Mouse (Mus musculus): Measurements from ENCODE around the gene Crim1.

Crim1 gene

GRCm38 (mm10) chr17:78326381-78326780 lies 126.3 kb downstream of the Crim1 start:
- no peak for DNase-seq (ENCODE audit: low read depth, low spot score)

DNA sequence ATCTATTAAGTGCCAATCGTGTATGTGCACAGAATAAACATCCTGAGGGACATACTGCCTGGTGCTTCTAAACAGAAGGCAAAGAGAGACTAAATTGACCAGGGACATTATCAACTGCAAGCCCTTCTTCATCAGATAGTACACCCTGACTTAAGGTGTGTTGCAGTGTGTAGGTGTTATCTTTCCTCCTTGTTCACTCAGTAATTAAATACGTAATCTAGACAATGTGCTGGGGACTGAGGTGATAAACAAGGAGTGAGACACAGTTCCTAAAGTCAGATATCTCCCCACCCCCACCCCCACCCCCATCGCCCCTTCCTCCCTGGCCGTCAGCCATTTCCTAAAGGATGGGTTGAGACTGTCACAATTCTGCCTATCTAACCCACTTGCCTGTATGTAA lies 127.1 kb downstream of the Crim1 start:
- DNase-seq (ENCODE audit: low read depth, low spot score), result no peak

- DNase-seq (ENCODE audit: low read depth, low spot score), result peak; percentile 23
Observed at GRCm38 (mm10) chr17:78328287-78328686, 128.2 kb downstream of the Crim1 start.

GRCm38 (mm10) chr17:78331438-78331837 lies 131.4 kb downstream of the Crim1 start:
- DNase-seq (ENCODE audit: low read depth, low spot score), result no peak

DNA sequence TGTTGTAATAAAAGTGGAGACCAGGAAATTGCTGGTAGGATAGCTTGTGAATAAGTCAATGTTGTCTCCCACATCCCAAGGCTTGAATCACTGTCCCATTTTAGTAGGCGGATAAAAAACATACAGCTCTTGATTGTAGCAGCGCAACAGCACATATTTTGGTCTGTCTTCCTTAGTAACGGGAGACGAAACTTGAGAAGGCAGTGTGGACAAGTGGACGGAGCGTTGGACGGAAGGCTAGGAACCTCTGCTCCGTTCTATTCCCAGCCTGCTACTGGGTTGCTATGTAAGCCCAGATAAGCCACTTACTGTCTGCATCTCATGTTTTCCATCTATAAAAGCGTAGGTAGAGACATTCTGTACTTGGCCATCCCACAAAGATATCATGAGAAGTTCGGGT lies 133.2 kb downstream of the Crim1 start:
- DNase-seq (ENCODE audit: low read depth, low spot score), result no peak

DNA sequence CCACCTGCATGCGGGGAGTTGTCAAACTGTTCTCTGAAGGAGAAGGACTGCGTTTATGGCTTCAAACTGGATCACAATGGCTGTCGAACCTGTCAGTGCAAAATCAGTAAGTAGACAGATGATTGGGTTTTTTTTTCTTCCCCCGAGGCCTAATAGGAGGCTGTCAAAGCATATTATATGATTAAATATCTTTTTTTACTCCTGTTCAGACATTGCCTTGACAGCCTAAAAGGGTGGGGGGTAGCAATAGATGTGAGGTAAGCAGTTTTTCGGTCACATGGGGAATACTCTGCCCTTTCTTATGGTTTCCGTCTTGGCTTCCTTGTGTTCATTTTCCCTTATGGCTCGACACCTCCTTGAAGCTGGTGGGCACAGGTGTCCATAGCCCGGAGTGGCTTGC lies 135.2 kb downstream of the Crim1 start:
- no peak for DNase-seq (ENCODE audit: low read depth, low spot score)

- no peak for DNase-seq (ENCODE audit: low read depth, low spot score)
Observed at GRCm38 (mm10) chr17:78343688-78344087, 143.6 kb downstream of the Crim1 start.

DNA sequence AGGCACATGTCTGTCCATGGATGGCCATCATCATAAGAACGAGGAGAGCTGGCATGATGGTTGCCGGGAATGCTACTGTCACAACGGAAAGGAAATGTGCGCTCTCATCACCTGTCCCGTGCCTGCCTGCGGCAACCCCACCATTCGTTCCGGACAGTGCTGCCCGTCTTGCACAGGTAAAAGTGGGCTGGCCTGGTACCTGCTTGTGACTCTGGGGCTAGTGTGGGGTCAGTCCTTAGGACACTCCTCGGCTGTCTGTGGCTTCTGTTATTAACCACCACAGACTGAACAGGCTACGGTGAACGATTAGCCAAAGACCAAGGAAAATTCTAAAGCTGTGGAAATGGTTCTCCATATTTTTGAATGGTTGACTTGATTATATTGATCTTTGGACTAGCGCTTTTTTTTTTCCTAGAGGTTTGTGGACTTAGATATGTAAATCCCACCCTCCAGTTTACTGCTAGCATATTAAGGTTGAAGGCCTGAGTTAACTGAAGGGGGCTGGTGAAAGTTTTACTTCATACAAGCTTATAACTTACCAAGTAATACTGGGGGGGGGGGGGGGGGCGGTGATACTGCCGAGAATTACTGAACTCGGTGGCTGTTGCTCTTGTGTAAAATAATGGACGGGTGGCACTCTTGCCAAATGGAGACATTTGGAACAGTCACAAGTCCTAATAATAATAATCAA lies 147.2 kb downstream of the Crim1 start:
- no peak for DNase-seq (ENCODE audit: low read depth, low spot score)

GRCm38 (mm10) chr17:78351676-78352499 lies 151.8 kb downstream of the Crim1 start:
- no peak for DNase-seq (ENCODE audit: low read depth, low spot score)

DNA sequence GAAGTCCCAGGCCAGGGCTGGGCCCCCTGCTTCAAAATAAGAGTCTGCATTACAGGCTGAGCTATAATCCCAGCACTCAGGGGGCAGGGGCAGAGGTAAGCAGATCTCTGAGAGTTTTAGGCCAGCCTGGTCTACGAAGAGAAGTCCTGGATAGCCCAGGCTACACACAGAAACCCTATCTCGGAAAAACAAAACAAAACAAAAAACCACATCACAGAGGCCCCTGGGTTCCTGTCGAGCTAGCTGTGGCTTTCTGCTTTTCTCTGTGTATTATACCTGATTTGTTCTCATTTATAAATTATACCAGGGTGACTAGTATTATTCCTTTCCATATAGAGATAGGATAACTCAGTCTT lies 152.4 kb downstream of the Crim1 start:
- no peak for DNase-seq (ENCODE audit: low read depth, low spot score)

- no peak for DNase-seq (ENCODE audit: low read depth, low spot score)
Observed at GRCm38 (mm10) chr17:78354411-78354810, 154.4 kb downstream of the Crim1 start.

- no peak for DNase-seq (ENCODE audit: low read depth, low spot score)
Observed at GRCm38 (mm10) chr17:78354871-78355270, 154.8 kb downstream of the Crim1 start.

DNA sequence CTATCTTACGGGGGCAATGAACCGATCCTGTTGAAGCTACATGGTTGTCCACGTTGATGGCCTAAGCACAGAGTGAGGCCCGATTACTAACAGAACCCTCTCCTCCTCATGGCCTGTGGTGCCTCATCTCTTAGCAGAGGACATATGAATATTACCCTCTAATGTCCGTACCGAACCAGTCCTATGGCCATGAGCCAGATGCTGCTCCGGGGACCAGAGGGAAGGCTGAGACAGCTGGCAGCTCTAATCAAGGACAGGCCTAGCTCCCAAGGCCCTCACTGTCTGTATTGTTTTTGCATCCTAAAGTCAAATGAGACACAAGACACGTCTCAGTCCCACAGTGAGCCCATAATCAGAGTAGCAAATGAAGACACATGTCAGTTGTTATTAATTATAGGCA lies 155.6 kb downstream of the Crim1 start:
- no peak for DNase-seq (ENCODE audit: low read depth, low spot score)

- no peak for DNase-seq (ENCODE audit: low read depth, low spot score)
Observed at GRCm38 (mm10) chr17:78357753-78358152, 157.7 kb downstream of the Crim1 start.

DNA sequence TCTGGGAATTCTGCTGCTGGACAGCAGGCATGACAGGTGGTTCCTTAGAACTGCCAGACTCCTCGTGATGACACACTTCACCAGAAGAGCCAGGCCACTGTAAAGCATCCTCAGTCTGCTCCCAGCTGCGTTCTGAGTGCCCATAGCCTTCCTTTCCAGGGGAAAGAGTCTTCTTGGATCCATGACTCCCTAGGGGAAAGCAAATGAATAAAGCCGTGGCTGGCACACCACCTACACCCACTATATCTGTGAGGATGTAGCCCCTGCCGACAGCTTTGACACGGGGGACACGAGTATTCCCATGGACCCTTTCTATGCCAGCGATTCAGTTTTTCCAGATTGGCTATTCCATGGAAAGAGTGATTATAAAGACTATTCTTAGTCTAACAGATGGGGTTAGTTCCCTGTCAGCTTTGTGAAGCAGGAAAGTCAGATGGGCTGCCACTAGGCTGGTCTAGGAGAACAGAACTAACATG lies 158.2 kb downstream of the Crim1 start:
- no peak for DNase-seq (ENCODE audit: low read depth, low spot score)

GRCm38 (mm10) chr17:78361939-78362728 lies 162.1 kb downstream of the Crim1 start:
- no peak for DNase-seq (ENCODE audit: low read depth, low spot score)

- no peak for DNase-seq (ENCODE audit: low read depth, low spot score)
Observed at GRCm38 (mm10) chr17:78364555-78365302, 164.7 kb downstream of the Crim1 start.

- no peak for DNase-seq (ENCODE audit: low read depth, low spot score)
Observed at GRCm38 (mm10) chr17:78366070-78366469, 166.0 kb downstream of the Crim1 start.

DNA sequence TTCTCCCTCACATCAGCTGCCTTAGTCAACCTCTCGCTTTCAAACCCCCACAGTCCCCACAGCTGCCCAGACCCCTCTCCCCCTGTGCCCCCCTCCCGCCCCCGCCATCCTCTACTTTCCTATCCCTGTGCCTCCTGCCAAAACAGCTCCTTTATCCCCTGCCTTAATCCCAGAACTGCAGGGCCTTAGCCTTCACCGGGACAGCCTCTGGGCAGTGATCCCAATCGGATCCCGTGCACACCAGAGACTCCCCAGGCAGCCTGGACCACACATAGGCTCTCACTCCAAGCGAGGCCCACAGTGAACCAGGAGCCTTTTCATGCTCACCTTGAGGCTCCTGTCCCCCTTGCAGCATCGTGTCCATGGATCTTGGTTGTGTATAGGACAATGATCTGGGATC lies 168.4 kb downstream of the Crim1 start:
- DNase-seq (ENCODE audit: low read depth, low spot score), result no peak

DNA sequence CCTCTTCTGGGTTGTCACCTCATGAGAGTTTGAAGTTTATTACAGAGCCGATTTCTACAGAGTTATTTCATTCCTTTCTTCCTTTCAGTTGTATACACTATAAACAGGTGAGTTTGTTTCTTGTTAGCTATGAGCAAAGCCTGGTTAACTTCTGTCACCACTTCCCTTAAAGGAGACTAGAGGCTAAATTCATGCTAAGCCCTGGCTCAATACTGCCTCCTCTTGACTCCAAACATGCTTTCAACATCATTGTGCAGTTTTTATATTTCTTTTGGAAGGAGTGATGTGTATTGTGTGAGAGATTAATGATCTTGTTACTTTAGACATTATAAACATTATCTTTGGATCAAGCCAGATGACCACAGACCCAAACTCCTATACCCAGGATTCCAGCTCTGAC lies 170.4 kb downstream of the Crim1 start:
- no peak for DNase-seq (ENCODE audit: low read depth, low spot score)

DNA sequence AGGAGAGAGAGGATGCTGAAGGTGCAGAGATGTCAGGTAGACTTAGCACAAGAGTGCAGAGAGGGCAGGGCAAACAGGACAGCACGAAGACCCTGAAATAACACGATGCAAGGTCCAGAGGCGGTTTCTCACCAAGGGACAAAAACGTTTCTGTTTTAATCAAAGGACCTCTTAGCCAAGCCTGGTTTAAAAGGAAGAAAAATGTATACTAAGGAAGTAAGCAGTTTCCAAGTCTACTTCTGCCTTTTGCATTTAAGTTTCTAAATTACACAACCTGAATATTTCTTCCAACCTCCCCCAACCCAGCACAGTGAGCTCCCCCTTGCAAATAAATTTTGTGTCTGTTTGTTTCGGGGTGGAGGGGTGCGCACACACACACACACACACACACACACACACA lies 173.1 kb downstream of the Crim1 start:
- no peak for DNase-seq (ENCODE audit: low read depth, low spot score)

GRCm38 (mm10) chr17:78373849-78374248 lies 173.8 kb downstream of the Crim1 start:
- no peak for DNase-seq (ENCODE audit: low read depth, low spot score)
